Mouse (Mus musculus): ENCODE data around the gene Csnk2b. TPM values are rescaled to one million over a fixed set of nuclear protein-coding genes. Genes with fewer than 3 reads are reported as not detected.
A peak's percentile ranks its signal among the peaks of the same experiment; 100 is the strongest.

Csnk2b gene
- polyA plus RNA-seq, 1 experiment from 2014 or later = 308 TPM

GRCm38 (mm10) chr17:35094475-35095365, 27.1 kb downstream of the Csnk2b start:
- WGBS = 91% methylated on average over 15 of the region's 15 CpGs

GRCm38 (mm10) chr17:35092403-35093198, 29.3 kb downstream of the Csnk2b start:
- WGBS = 90% methylated on average over 14 of the region's 14 CpGs
- Histone ChIP-seq H3K4me2 (no peak overlapping the region), H3K27ac (replicated peaks) (no peak overlapping the region), H3K4me1 (replicated peaks) (peaks cover 13% of the 10 kb centered on the region), H3K36me3 (peaks cover 32% of the 10 kb centered on the region), H3K9ac (no peak overlapping the region), H3K9me3 (no peaks in the 10 kb centered on the region), H3K27me3 (no peaks in the 10 kb centered on the region), H3K4me3 (no peak overlapping the region)
- ATAC-seq (ENCODE audit: low FRiP score, low read depth) = no peak

More at GRCm38 (mm10) chr17:35094475-35095365, 27.1 kb downstream of the Csnk2b start:
- Histone ChIP-seq H3K4me3 (no peak overlapping the region), H3K27ac (replicated peaks) (no peak overlapping the region), H3K9me3 (no peaks in the 10 kb centered on the region), H3K4me2 (no peak overlapping the region), H3K36me3 (peaks cover 52% of the 10 kb centered on the region), H3K4me1 (replicated peaks) (peaks cover 12% of the 10 kb centered on the region), H3K9ac (no peak overlapping the region), H3K27me3 (no peaks in the 10 kb centered on the region)
- no peak for ATAC-seq (ENCODE audit: low FRiP score, low read depth)

GRCm38 (mm10) chr17:35090166-35090932, 31.5 kb downstream of the Csnk2b start:
- ATAC-seq (ENCODE audit: low FRiP score, low read depth) = no peak
- H3K4me2 ChIP-seq = peak overlapping the region; percentile 75
- peaks cover 22% of the 10 kb centered on the region for H3K36me3 ChIP-seq
- peaks cover 13% of the 10 kb centered on the region for H3K4me1 ChIP-seq (replicated peaks)
- 46% methylated on average over 8 of the region's 8 CpGs for WGBS
- H3K9me3 ChIP-seq = no peaks in the 10 kb centered on the region
- no peaks in the 10 kb centered on the region for H3K27me3 ChIP-seq
- H3K4me3 ChIP-seq = peak overlapping the region; percentile 71
- peak overlapping the region; percentile 99 for H3K27ac ChIP-seq (replicated peaks)
- H3K9ac ChIP-seq = peak overlapping the region; percentile 85

- Histone ChIP-seq H3K4me3 (peak within 1 kb of the TSS; percentile 71), H3K4me1 (replicated peaks) (peaks cover 13% of the 10 kb centered on the region), H3K36me3 (peaks cover 18% of the 10 kb centered on the region), H3K4me2 (peak within 1 kb of the TSS; percentile 75), H3K9me3 (no peaks in the 10 kb centered on the region), H3K27ac (replicated peaks) (peak within 1 kb of the TSS; percentile 99), H3K27me3 (no peaks in the 10 kb centered on the region), H3K9ac (peak within 1 kb of the TSS; percentile 85)
- WGBS = 4% methylated on average over 57 of the region's 67 CpGs
- ATAC-seq (ENCODE audit: low FRiP score, low read depth) = peak; percentile 98
Observed at GRCm38 (mm10) chr17:35088825-35089644, 32.8 kb downstream of the Csnk2b start, which contains the start of gene Abhd16a. TSS of gene Abhd16a (plus strand) at chr17:35089263.

- no peaks in the 10 kb centered on the region for H3K9me3 ChIP-seq
- peaks cover 13% of the 10 kb centered on the region for H3K4me1 ChIP-seq (replicated peaks)
- H3K4me2 ChIP-seq = no peak overlapping the region
- ATAC-seq (ENCODE audit: low FRiP score, low read depth) = no peak
- no peak overlapping the region for H3K9ac ChIP-seq
- no peaks in the 10 kb centered on the region for H3K27me3 ChIP-seq
- H3K27ac ChIP-seq (replicated peaks) = no peak overlapping the region
- peaks cover 10% of the 10 kb centered on the region; the same call in 1 of the 2 replicates for H3K36me3 ChIP-seq
- no peak overlapping the region for H3K4me3 ChIP-seq
- WGBS = 59% methylated on average over 2 of the region's 2 CpGs
Observed at GRCm38 (mm10) chr17:35088151-35088550, 33.7 kb downstream of the Csnk2b start.

- Histone ChIP-seq H3K4me3 (no peak within 1 kb of the TSS), H3K9ac (no peak within 1 kb of the TSS), H3K4me1 (replicated peaks) (peaks cover 7% of the 10 kb centered on the region), H3K4me2 (no peak within 1 kb of the TSS), H3K9me3 (no peaks in the 10 kb centered on the region), H3K27me3 (no peaks in the 10 kb centered on the region), H3K27ac (replicated peaks) (no peak within 1 kb of the TSS), H3K36me3 (no peaks in the 10 kb centered on the region)
- 85% methylated on average over 7 of the region's 7 CpGs for WGBS
- ATAC-seq (ENCODE audit: low FRiP score, low read depth) = no peak
Observed at GRCm38 (mm10) chr17:35085208-35085865, 36.5 kb downstream of the Csnk2b start, which contains the start of gene Ly6g6f. TSS of gene Ly6g6f (minus strand) at chr17:35085610.

- Histone ChIP-seq H3K9ac (no peak overlapping the region), H3K4me2 (no peak overlapping the region), H3K36me3 (no peaks in the 10 kb centered on the region), H3K4me1 (replicated peaks) (no peaks in the 10 kb centered on the region), H3K27me3 (no peaks in the 10 kb centered on the region), H3K27ac (replicated peaks) (no peak overlapping the region), H3K4me3 (no peak overlapping the region), H3K9me3 (no peaks in the 10 kb centered on the region)
- WGBS = 91% methylated on average over 3 of the region's 3 CpGs
- ATAC-seq (ENCODE audit: low FRiP score, low read depth) = no peak
Observed at GRCm38 (mm10) chr17:35083929-35084497, 37.8 kb downstream of the Csnk2b start.

GRCm38 (mm10) chr17:35082841-35083576, 38.8 kb downstream of the Csnk2b start:
- H3K4me1 ChIP-seq (replicated peaks) = peaks cover under 1% of the 10 kb centered on the region; the same call in 1 of the 2 replicates
- no peaks in the 10 kb centered on the region for H3K36me3 ChIP-seq
- 86% methylated on average over 16 of the region's 16 CpGs for WGBS
- H3K4me2 ChIP-seq = no peak overlapping the region
- H3K27ac ChIP-seq (replicated peaks) = no peak overlapping the region
- no peak for ATAC-seq (ENCODE audit: low FRiP score, low read depth)
- no peak overlapping the region for H3K9ac ChIP-seq
- H3K9me3 ChIP-seq = no peaks in the 10 kb centered on the region
- H3K4me3 ChIP-seq = no peak overlapping the region
- no peaks in the 10 kb centered on the region for H3K27me3 ChIP-seq

- WGBS = 66% methylated on average over 4 of the region's 4 CpGs
Observed at GRCm38 (mm10) chr17:35080710-35081109, 41.1 kb downstream of the Csnk2b start.

GRCm38 (mm10) chr17:35080248-35080647, 41.6 kb downstream of the Csnk2b start:
- H3K4me3 ChIP-seq = no peak overlapping the region
- H3K9me3 ChIP-seq = no peaks in the 10 kb centered on the region
- no peak overlapping the region for H3K4me2 ChIP-seq
- no peaks in the 10 kb centered on the region for H3K27me3 ChIP-seq
- H3K36me3 ChIP-seq = no peaks in the 10 kb centered on the region
- no peak overlapping the region for H3K27ac ChIP-seq (replicated peaks)
- H3K9ac ChIP-seq = no peak overlapping the region
- 64% methylated on average over 6 of the region's 6 CpGs for WGBS
- ATAC-seq (ENCODE audit: low FRiP score, low read depth) = no peak
- peaks cover 8% of the 10 kb centered on the region; the same call in 1 of the 2 replicates for H3K4me1 ChIP-seq (replicated peaks)

More at GRCm38 (mm10) chr17:35080710-35081109, 41.1 kb downstream of the Csnk2b start:
- no peak overlapping the region for H3K4me3 ChIP-seq
- no peak overlapping the region for H3K4me2 ChIP-seq
- no peak overlapping the region for H3K9ac ChIP-seq
- no peaks in the 10 kb centered on the region for H3K9me3 ChIP-seq
- peaks cover 8% of the 10 kb centered on the region; the same call in 1 of the 2 replicates for H3K4me1 ChIP-seq (replicated peaks)
- H3K36me3 ChIP-seq = no peaks in the 10 kb centered on the region
- H3K27me3 ChIP-seq = no peaks in the 10 kb centered on the region
- no peak overlapping the region for H3K27ac ChIP-seq (replicated peaks)
- ATAC-seq (ENCODE audit: low FRiP score, low read depth) = no peak
